Mouse (Mus musculus) MN1 (cell line): ENCODE results near the gene Iqcf1.

Source experiments
- DNase-seq: peaks from one replicate; pipeline ENCODE4 v3.0.0-alpha.2; 2016; ENCODE audit warnings: low spot score

Iqcf1 gene

GRCm38 (mm10) chr9:106499667-106500066 is at the start of gene Iqcf1:
TSS of gene Iqcf1 (plus strand) at chr9:106499967.
- no peak for DNase-seq

- peak; percentile 49 for DNase-seq
These were observed 49.1 kb upstream of the Iqcf1 start for GRCm38 (mm10) chr9:106450661-106451060.

- no peak for DNase-seq
These were observed 48.5 kb upstream of the Iqcf1 start for GRCm38 (mm10) chr9:106451298-106451697.

- no peak for DNase-seq
These were observed 47.9 kb upstream of the Iqcf1 start for GRCm38 (mm10) chr9:106451899-106452298.

- no peak for DNase-seq
These were observed 47.4 kb upstream of the Iqcf1 start for GRCm38 (mm10) chr9:106452351-106452750.

- peak; percentile 79 for DNase-seq
These were observed 46.9 kb upstream of the Iqcf1 start for GRCm38 (mm10) chr9:106452821-106453220.

- DNase-seq: peak; percentile 83
These were observed 46.3 kb upstream of the Iqcf1 start, which contains the start of gene Pcbp4 for GRCm38 (mm10) chr9:106453271-106454070. TSS of gene Pcbp4 (plus strand) at chr9:106453291.

GRCm38 (mm10) chr9:106454071-106454761 is 45.6 kb upstream of the Iqcf1 start:
- DNase-seq: peak; percentile 53

- no peak for DNase-seq
These were observed 44.7 kb upstream of the Iqcf1 start for GRCm38 (mm10) chr9:106454888-106455681.

GRCm38 (mm10) chr9:106456325-106457162 is 43.2 kb upstream of the Iqcf1 start:
- no peak for DNase-seq

GRCm38 (mm10) chr9:106457163-106457559 is 42.6 kb upstream of the Iqcf1 start:
- DNase-seq: no peak

GRCm38 (mm10) chr9:106457920-106458319 is 41.8 kb upstream of the Iqcf1 start:
- DNase-seq: no peak

GRCm38 (mm10) chr9:106459946-106460345 is 39.8 kb upstream of the Iqcf1 start:
- no peak for DNase-seq

GRCm38 (mm10) chr9:106460401-106461025 is 39.3 kb upstream of the Iqcf1 start:
- no peak for DNase-seq

GRCm38 (mm10) chr9:106461026-106461415 is 38.7 kb upstream of the Iqcf1 start:
- no peak for DNase-seq

GRCm38 (mm10) chr9:106461641-106462429 is 37.9 kb upstream of the Iqcf1 start:
- no peak for DNase-seq

- no peak for DNase-seq
These were observed 37.4 kb upstream of the Iqcf1 start for GRCm38 (mm10) chr9:106462430-106462800.

- DNase-seq: no peak
These were observed 36.4 kb upstream of the Iqcf1 start for GRCm38 (mm10) chr9:106463122-106464063.
